Mouse (Mus musculus): ENCODE measurements around the gene Trmt1. TPM values are rescaled to one million over a fixed set of nuclear protein-coding genes. Genes with fewer than 3 reads are reported as not detected.

Gene Trmt1
- total and polyA plus RNA-seq, 3 experiments: 77.0 to 160 (median 157) TPM

DNA sequence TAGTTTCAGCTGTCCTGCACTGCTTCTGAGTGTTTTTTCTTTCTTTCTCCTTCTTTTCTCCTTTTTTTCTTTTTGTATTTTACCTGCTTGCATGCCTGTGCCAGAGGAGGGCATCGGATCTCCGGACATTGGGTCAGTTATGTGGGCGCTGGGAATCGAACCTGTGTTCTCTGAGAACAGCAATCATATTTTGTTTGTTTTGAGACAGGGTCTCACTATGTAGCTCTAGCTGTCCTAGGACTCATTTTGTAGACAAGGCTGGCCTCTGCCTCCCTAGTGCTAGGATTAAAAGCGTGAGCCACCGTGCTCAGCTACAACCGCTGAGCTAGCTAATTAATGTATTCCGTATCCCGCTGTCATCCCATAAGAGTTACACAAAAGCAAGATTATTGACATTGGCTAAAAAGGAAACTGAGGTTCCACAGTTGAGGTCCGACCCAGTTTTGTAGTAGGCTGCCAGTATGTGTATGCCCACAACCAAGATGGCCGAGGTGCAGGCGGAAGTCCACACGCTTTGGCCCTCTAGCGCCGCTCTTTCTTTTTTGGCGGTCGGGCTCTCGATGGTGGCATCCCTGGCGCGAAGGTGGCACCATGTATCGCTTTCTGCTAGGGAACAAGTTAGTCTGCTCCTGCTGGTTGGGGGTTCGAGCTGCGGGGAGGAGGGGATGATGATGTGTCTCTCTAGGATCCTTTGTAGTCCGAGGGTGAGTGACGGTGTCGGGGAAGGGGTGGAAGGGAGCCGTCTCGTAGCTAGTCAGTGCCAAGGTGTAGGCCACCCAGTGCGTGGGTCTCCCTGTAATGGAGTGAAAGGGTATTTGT, 21.3 kb upstream of the Trmt1 start:
- DNase-seq (ENCODE audit: extremely low read depth): peak; percentile 85
- peak; percentile 48 for TF ChIP-seq IRF4 (IDR thresholded peaks at IDR 0.05; ENCODE audit: low read depth, low read length)
- TF ChIP-seq SMC3 (IDR thresholded peaks at IDR 0.05; ENCODE audit: low read depth, low read length): no peak
- TF ChIP-seq ZNF384 (IDR thresholded peaks at IDR 0.05; ENCODE audit: low read depth, low read length): no peak
- no peak for TF ChIP-seq JUN (IDR thresholded peaks at IDR 0.05; ENCODE audit: insufficient read depth, low read depth, low read length)
- TF ChIP-seq GABPA (IDR thresholded peaks at IDR 0.05; ENCODE audit: insufficient replicate concordance, low read depth, low read length): peak; percentile 62; the same call in 1 of the 2 replicates
- no peak for TF ChIP-seq USF2 (conservative IDR thresholded peaks at IDR 0.05; ENCODE audit: low read depth, low read length)
- peak; percentile 89 for TF ChIP-seq SIN3A (IDR thresholded peaks at IDR 0.05; ENCODE audit: low read length)
- TF ChIP-seq KAT2A (IDR thresholded peaks at IDR 0.05; ENCODE audit: insufficient replicate concordance, low read length): peak; percentile 92; the same call in 1 of the 2 replicates
- no peak for TF ChIP-seq BHLHE40 (IDR thresholded peaks at IDR 0.05; ENCODE audit: low read depth, low read length)
- TF ChIP-seq MAX (IDR thresholded peaks at IDR 0.05; ENCODE audit: low read length): 0 out of 2 replicates have a peak, but pooled peaks have one; percentile 69
- no peak for TF ChIP-seq USF1 (IDR thresholded peaks at IDR 0.05; ENCODE audit: low read depth, low read length)
- TF ChIP-seq POLR2A (IDR thresholded peaks at IDR 0.05; ENCODE audit: low read depth, low read length): peak; percentile 76
- TF ChIP-seq PAX5 (IDR thresholded peaks at IDR 0.05; ENCODE audit: low read length): no peak
- peak; percentile 96 for TF ChIP-seq HCFC1 (IDR thresholded peaks at IDR 0.05; ENCODE audit: low read depth, low read length)
- peak; percentile 88 for TF ChIP-seq ELF1 (IDR thresholded peaks at IDR 0.05; ENCODE audit: low read depth, low read length)
- peak; percentile 62 for TF ChIP-seq CHD2 (IDR thresholded peaks at IDR 0.05; ENCODE audit: low read length)
- peak; percentile 72 for TF ChIP-seq NRF1 (IDR thresholded peaks at IDR 0.05; ENCODE audit: low read depth, low read length)
- TF ChIP-seq MXI1 (IDR thresholded peaks at IDR 0.05; ENCODE audit: low read depth, low read length): 0 out of 2 replicates have a peak, but pooled peaks have one; percentile 14
- TF ChIP-seq ETS1 (conservative IDR thresholded peaks at IDR 0.05; ENCODE audit: low read depth, low read length): no peak; the same call in none of the 2 replicates
- 0 out of 2 replicates have a peak, but pooled peaks have one; percentile 62 for TF ChIP-seq POLR2AphosphoS2 (IDR thresholded peaks at IDR 0.05; ENCODE audit: low read depth, low read length)
- TF ChIP-seq TBP (conservative IDR thresholded peaks at IDR 0.05; ENCODE audit: low read depth, low read length): peak; percentile 76
- TF ChIP-seq UBTF (IDR thresholded peaks at IDR 0.05; ENCODE audit: low read depth, low read length): peak; percentile 70; the same call in 1 of the 2 replicates
- TF ChIP-seq CTCF (conservative IDR thresholded peaks at IDR 0.05 in 1 of 2, IDR thresholded peaks at IDR 0.05 in 1 of 2; ENCODE audit: low read depth in 2 of 2, low read length in 2 of 2): peak in 1 of 2 experiments; percentile 57; a peak in 2 of 4 replicates
- TF ChIP-seq JUND (conservative IDR thresholded peaks at IDR 0.05; ENCODE audit: low read depth, low read length): no peak
- TF ChIP-seq EP300 (IDR thresholded peaks at IDR 0.05; ENCODE audit: low read length): no peak
- TF ChIP-seq RAD21 (IDR thresholded peaks at IDR 0.05; ENCODE audit: low read depth, low read length): no peak
- no peak for TF ChIP-seq RCOR1 (conservative IDR thresholded peaks at IDR 0.05; ENCODE audit: low read depth, low read length)
- no peak for TF ChIP-seq ZKSCAN1 (IDR thresholded peaks at IDR 0.05; ENCODE audit: borderline replicate concordance, low read depth, low read length)
- TF ChIP-seq MAZ (IDR thresholded peaks at IDR 0.05; ENCODE audit: low read depth, low read length): no peak; the same call in 1 of the 2 replicates
- TF ChIP-seq ZC3H11A (IDR thresholded peaks at IDR 0.05; ENCODE audit: low read depth, low read length): no peak
- peak; percentile 90 for TF ChIP-seq TCF12 (IDR thresholded peaks at IDR 0.05; ENCODE audit: low read depth, low read length)
- TF ChIP-seq CHD1 (IDR thresholded peaks at IDR 0.05; ENCODE audit: low read depth, low read length): peak; percentile 22; the same call in 1 of the 2 replicates
- peak; percentile 62 for TF ChIP-seq ZMIZ1 (IDR thresholded peaks at IDR 0.05; ENCODE audit: low read depth, low read length)
- peak; percentile 86; the same call in 1 of the 2 replicates for TF ChIP-seq E2F4 (IDR thresholded peaks at IDR 0.05; ENCODE audit: insufficient replicate concordance, low read depth, low read length)
- peak; percentile 42; the same call in 1 of the 2 replicates for TF ChIP-seq MYC (IDR thresholded peaks at IDR 0.05; ENCODE audit: low read depth, low read length)
- peak; percentile 68 for TF ChIP-seq MEF2A (IDR thresholded peaks at IDR 0.05; ENCODE audit: borderline replicate concordance, low read depth, low read length)
- no peak; the same call in 1 of the 2 replicates for TF ChIP-seq MAFK (IDR thresholded peaks at IDR 0.05; ENCODE audit: insufficient replicate concordance, low read length)
- TF ChIP-seq NELFE (IDR thresholded peaks at IDR 0.05; ENCODE audit: low read depth, low read length): peak; percentile 76
- Histone ChIP-seq H3K4me1 (ENCODE audit: control insufficient read depth in 1 of 2, insufficient read depth in 2 of 2) (peaks cover 3 to 35% of the 10 kb centered on the region in 2 experiments; a peak in 2 of 4 replicates), H3K79me2 (replicated peaks; ENCODE audit: control insufficient read depth, extremely low read depth, insufficient read depth, poor library complexity, severe bottlenecking) (peaks cover 23% of the 10 kb centered on the region), H3K36me3 (replicated peaks in 1 of 2; ENCODE audit: control insufficient read depth in 1 of 2, insufficient read depth in 1 of 2, low read length in 1 of 2) (peaks cover 6 to 22% of the 10 kb centered on the region in 2 experiments), H3K27me3 (replicated peaks) (no peaks in the 10 kb centered on the region), H3K27ac (ENCODE audit: insufficient read depth, low read depth) (peak overlapping the region; percentile 83), H3K9ac (ENCODE audit: insufficient read depth, low read depth) (peak overlapping the region; percentile 75), H3K9me3 (replicated peaks; ENCODE audit: low read length) (no peaks in the 10 kb centered on the region), H3K4me3 (replicated peaks in 1 of 3; ENCODE audit: low read depth in 2 of 3, low read length in 2 of 3, poor library complexity in 1 of 3) (peak overlapping the region; percentile 73 to 82 (median 79)), H3K4me2 (ENCODE audit: insufficient read depth, low read depth, poor library complexity, severe bottlenecking) (peak overlapping the region; percentile 88)
- dilution Hi-C loops (cut with MboI; ENCODE audit: extremely low pct_ligation_motif_present, extremely low pct_unique_long_range_greater_than_20kb, low sequenced_read_pairs) (no loop called here), in situ Hi-C loops (cut with MboI; ENCODE audit: low pct_ligation_motif_present, low pct_unique_long_range_greater_than_20kb, low sequenced_read_pairs) (no loop called here)
